ENCODE assay signal across 21 mouse cellular contexts in the genomic region with DNA sequence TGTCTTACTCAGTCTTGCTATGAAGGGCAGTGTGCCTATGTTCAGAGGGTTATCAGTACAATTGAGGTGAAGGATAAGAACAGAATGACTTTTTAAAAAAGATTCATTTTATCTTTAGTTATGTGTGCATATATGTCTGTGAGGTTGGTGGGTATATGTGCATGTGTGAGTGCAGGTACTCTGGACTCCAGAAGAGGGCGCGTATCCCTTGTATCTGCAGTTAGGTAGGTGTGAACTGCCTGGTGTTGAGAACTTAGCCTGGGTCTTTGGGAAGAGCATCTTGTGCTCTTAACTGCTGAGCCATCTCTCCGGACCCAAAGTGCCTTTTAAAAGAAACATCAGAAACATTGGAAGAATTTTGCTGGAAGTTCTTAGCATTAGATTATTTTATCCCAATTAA.
DNase-seq lines count a peak whose midpoint lies in the region; ATAC-seq and TF ChIP-seq lines count a peak whose summit lies in the region.
"Had no signal": no experiment of that assay in that cellular context is flagged by ENCODE, and none has a peak within 500 bp of the region (broad histone marks: within the 10 kb centered on the region; RNA-seq: fewer than 3 reads in every experiment).

No protein-coding gene starts in this region.

- TF ChIP-seq CTCF in MEL (IDR thresholded peaks at IDR 0.05 in 2 of 3, conservative IDR thresholded peaks at IDR 0.05 in 1 of 3; ENCODE audit: control insufficient read depth in 1 of 3, insufficient read depth in 1 of 3, low read depth in 2 of 3, low read length in 3 of 3, poor library complexity in 1 of 3, severe bottlenecking in 1 of 3) = peak; percentile 29 to 52 (median 35)
- no peak for TF ChIP-seq CTCF in heart, adult 2 months (IDR thresholded peaks at IDR 0.05)

- H3K9ac ChIP-seq in MEL (ENCODE audit: control insufficient read depth, low read depth, low read length, poor library complexity, severe bottlenecking) = no peak overlapping the region
- no peak overlapping the region for H3K9ac ChIP-seq in heart, adult 2 months (ENCODE audit: low read depth, low read length)
- no peak overlapping the region for H3K9ac ChIP-seq in midbrain, embryonic 11.5 days (ENCODE audit: low read length)
- H3K9ac ChIP-seq in liver, embryonic 12.5 days = no peak overlapping the region
- H3K9ac ChIP-seq in intestine, embryonic 15.5 days = no peak overlapping the region
- H3K9ac ChIP-seq: embryonic facial prominence, embryonic 12.5 days had no signal

- H3K4me3 ChIP-seq in MEL (ENCODE audit: control insufficient read depth in 1 of 2, insufficient read depth in 1 of 2, low read depth in 2 of 2, low read length in 2 of 2) = no peak overlapping the region
- no peak overlapping the region for H3K4me3 ChIP-seq in heart, adult 2 months
- no peak overlapping the region for H3K4me3 ChIP-seq in midbrain, embryonic 11.5 days (ENCODE audit: low read depth, low read length)
- no peak overlapping the region for H3K4me3 ChIP-seq in liver, embryonic 12.5 days
- H3K4me3 ChIP-seq in intestine, embryonic 15.5 days (replicated peaks) = no peak overlapping the region
- H3K4me3 ChIP-seq: embryonic facial prominence, embryonic 10.5 days; embryonic facial prominence, embryonic 12.5 days had no signal

- peaks cover 6 to 14% of the 10 kb centered on the region in 2 experiments; a peak in 3 of 4 replicates for H3K4me1 ChIP-seq in MEL (ENCODE audit: control insufficient read depth in 1 of 2, insufficient read depth in 2 of 2, low read length in 2 of 2)
- no peaks in the 10 kb centered on the region for H3K4me1 ChIP-seq in heart, adult 2 months (ENCODE audit: control insufficient read depth, insufficient read depth, low read length)
- H3K4me1 ChIP-seq in midbrain, embryonic 11.5 days (ENCODE audit: control insufficient read depth, insufficient read depth, low read length) = no peaks in the 10 kb centered on the region
- H3K4me1 ChIP-seq in liver, embryonic 12.5 days = no peaks in the 10 kb centered on the region
- no peaks in the 10 kb centered on the region for H3K4me1 ChIP-seq in intestine, embryonic 15.5 days (replicated peaks)
- H3K4me1 ChIP-seq: embryonic facial prominence, embryonic 10.5 days; embryonic facial prominence, embryonic 12.5 days had no signal

- no peak for TF ChIP-seq RAD21 in MEL (IDR thresholded peaks at IDR 0.05; ENCODE audit: low read depth, low read length)

- no peak overlapping the region for H3K27ac ChIP-seq in MEL (ENCODE audit: control insufficient read depth, low read depth, low read length)
- H3K27ac ChIP-seq in heart, adult 2 months = no peak overlapping the region
- no peak overlapping the region for H3K27ac ChIP-seq in midbrain, embryonic 11.5 days (ENCODE audit: low read depth, low read length)
- no peak overlapping the region for H3K27ac ChIP-seq in liver, embryonic 12.5 days
- H3K27ac ChIP-seq in intestine, embryonic 15.5 days = no peak overlapping the region
- H3K27ac ChIP-seq: embryonic facial prominence, embryonic 10.5 days; embryonic facial prominence, embryonic 12.5 days had no signal

- no peaks in the 10 kb centered on the region for H3K27me3 ChIP-seq in MEL (ENCODE audit: control insufficient read depth in 1 of 2, insufficient read depth in 2 of 2, low read length in 2 of 2)
- no peaks in the 10 kb centered on the region for H3K27me3 ChIP-seq in heart, adult 2 months (ENCODE audit: control insufficient read depth, insufficient read depth, low read length)
- no peaks in the 10 kb centered on the region for H3K27me3 ChIP-seq in midbrain, embryonic 11.5 days (ENCODE audit: control insufficient read depth, insufficient read depth, low read length)
- no peaks in the 10 kb centered on the region for H3K27me3 ChIP-seq in liver, embryonic 12.5 days (replicated peaks)
- no peaks in the 10 kb centered on the region for H3K27me3 ChIP-seq in intestine, embryonic 15.5 days (replicated peaks)
- H3K27me3 ChIP-seq: embryonic facial prominence, embryonic 12.5 days had no signal

- peaks cover 0 to 10% of the 10 kb centered on the region in 2 experiments; a peak in 2 of 4 replicates for H3K36me3 ChIP-seq in MEL (ENCODE audit: control insufficient read depth in 1 of 2, insufficient read depth in 2 of 2, low read length in 2 of 2)
- H3K36me3 ChIP-seq in heart, adult 2 months (ENCODE audit: control insufficient read depth, insufficient read depth, low read length) = no peaks in the 10 kb centered on the region
- no peaks in the 10 kb centered on the region for H3K36me3 ChIP-seq in midbrain, embryonic 11.5 days (ENCODE audit: control insufficient read depth, insufficient read depth, low read length)
- no peaks in the 10 kb centered on the region for H3K36me3 ChIP-seq in liver, embryonic 12.5 days
- no peaks in the 10 kb centered on the region for H3K36me3 ChIP-seq in intestine, embryonic 15.5 days
- H3K36me3 ChIP-seq: embryonic facial prominence, embryonic 10.5 days; embryonic facial prominence, embryonic 12.5 days had no signal

- ATAC-seq in midbrain, embryonic 11.5 days (ENCODE audit: low FRiP score) = no peak
- ATAC-seq in liver, embryonic 12.5 days = no peak
- no peak for ATAC-seq in intestine, embryonic 15.5 days
- ATAC-seq: activated CD4-positive, CD25-positive, alpha-beta regulatory T cell, adult 4 months; forebrain, embryonic 14.5 days; forebrain, embryonic 16.5 days had no signal

- no peak overlapping the region for H3K4me2 ChIP-seq in midbrain, embryonic 11.5 days
- H3K4me2 ChIP-seq in liver, embryonic 12.5 days = no peak overlapping the region
- no peak overlapping the region for H3K4me2 ChIP-seq in intestine, embryonic 15.5 days (replicated peaks)
- H3K4me2 ChIP-seq: embryonic facial prominence, embryonic 12.5 days had no signal

- peak in 1 of 2 experiments; percentile 1; a peak in 1 of 4 replicates for TF ChIP-seq EP300 in MEL (IDR thresholded peaks at IDR 0.05; ENCODE audit: low read depth in 1 of 2, low read length in 2 of 2)
- TF ChIP-seq EP300 in heart, adult 2 months (IDR thresholded peaks at IDR 0.05; ENCODE audit: insufficient read depth, low read depth, low read length) = no peak

- H3K9me3 ChIP-seq in MEL (replicated peaks; ENCODE audit: insufficient read depth, low read length) = no peaks in the 10 kb centered on the region
- H3K9me3 ChIP-seq in midbrain, embryonic 11.5 days (ENCODE audit: control insufficient read depth, low read length) = no peaks in the 10 kb centered on the region
- H3K9me3 ChIP-seq in liver, embryonic 12.5 days (replicated peaks) = no peaks in the 10 kb centered on the region; the same call in 1 of the 2 replicates
- H3K9me3 ChIP-seq in intestine, embryonic 15.5 days = no peaks in the 10 kb centered on the region
- H3K9me3 ChIP-seq: embryonic facial prominence, embryonic 10.5 days; embryonic facial prominence, embryonic 12.5 days; G1E had no signal

- no peaks in the 10 kb centered on the region for H3K79me2 ChIP-seq in MEL (ENCODE audit: control insufficient read depth, insufficient read depth, low read length, poor library complexity)
- no peaks in the 10 kb centered on the region for H3K79me2 ChIP-seq in heart, adult 2 months (replicated peaks; ENCODE audit: control insufficient read depth, insufficient read depth, low read length)

- intact Hi-C loops in heart, adult 2 months (cut with DNase I) = no loop called here

- peak; percentile 20 for DNase-seq in ES-CJ7 (ENCODE audit: low read depth, low spot score)
- DNase-seq in MEL (ENCODE audit: low read depth, low spot score) = peak; percentile 43
- DNase-seq in R1 (ENCODE audit: low read depth, low spot score) = peak; percentile 63
- DNase-seq in heart, adult 2 months = no peak
- DNase-seq in midbrain, embryonic 11.5 days (ENCODE audit: low spot score, missing footprints) = no peak
- DNase-seq: adrenal gland, adult 8-10 months; adrenal gland, postnatal 14 days; adrenal gland, postnatal 36 days; cerebellum, adult 11-12 months; cerebellum, adult 2 months; cerebellum, adult 9-10 months; cerebellum, postnatal 10 days; cerebellum, postnatal 25 days had no signal

- no peak for TF ChIP-seq POLR2A in MEL (IDR thresholded peaks at IDR 0.05; ENCODE audit: control insufficient read depth in 1 of 2, insufficient read depth in 1 of 2, low read depth in 1 of 2, low read length in 2 of 2, poor library complexity in 1 of 2)
- TF ChIP-seq POLR2A in heart, adult 2 months (IDR thresholded peaks at IDR 0.05; ENCODE audit: insufficient read depth, low read depth, low read length) = no peak

- WGBS in heart, adult 2 months = 95% methylated on average over 3 of the region's 3 CpGs
- WGBS in midbrain, embryonic 11.5 days = 96% methylated on average over 3 of the region's 3 CpGs
- 84% methylated on average over 3 of the region's 3 CpGs for WGBS in liver, embryonic 12.5 days (ENCODE audit: insufficient replicate concordance)
- WGBS in intestine, embryonic 15.5 days = 97% methylated on average over 3 of the region's 3 CpGs

TF ChIP-seq in MEL, 35 proteins besides CTCF, POLR2A, EP300 and RAD21:
- TF ChIP-seq GATA1 (IDR thresholded peaks at IDR 0.05; ENCODE audit: low read depth, low read length) (no peak), SMC3 (IDR thresholded peaks at IDR 0.05; ENCODE audit: low read depth, low read length) (0 out of 2 replicates have a peak, but pooled peaks have one; percentile 27), JUND (IDR thresholded peaks at IDR 0.05; ENCODE audit: low read depth, low read length) (no peak), ZC3H11A (IDR thresholded peaks at IDR 0.05; ENCODE audit: low read depth, low read length) (no peak), POLR2AphosphoS5 (IDR thresholded peaks at IDR 0.05; ENCODE audit: borderline replicate concordance, low read depth, low read length) (no peak), MAZ (IDR thresholded peaks at IDR 0.05; ENCODE audit: low read depth, low read length) (no peak), NELFE (IDR thresholded peaks at IDR 0.05; ENCODE audit: low read depth, low read length) (no peak), BHLHE40 (IDR thresholded peaks at IDR 0.05; ENCODE audit: borderline replicate concordance, low read depth, low read length) (no peak)

Comparison
In these comparisons a context has a peak if more than half of its experiments do, and no peak if none do; other contexts are left out.
1. DNase-seq: peak in ES-CJ7 (single experiment), MEL (single experiment) and R1 (single experiment); none in heart, adult 2 months (0 of 2) and midbrain, embryonic 11.5 days (single experiment).